Mouse (Mus musculus) CH12.LX (cell line): ENCODE results near the gene Myl4.

Experiments
- BHLHE40 ChIP-seq: IDR thresholded peaks from 2 replicates; pipeline ENCODE4 v1.6.1; 2011; ENCODE audit warnings: mild to moderate bottlenecking, low read depth, low read length, improper control_type of control experiment
- CTCF ChIP-seq, 2 experiments: IDR thresholded peaks in 1 of 2; conservative IDR thresholded peaks in 1 of 2; 2 replicates each; pipeline ENCODE4 v1.5.1; 2011 to 2012; ENCODE audit warnings: low read depth in 2 of 2, low read length in 2 of 2, improper control_type of control experiment in 1 of 2, inconsistent platforms in 1 of 2, mild to moderate bottlenecking in 1 of 2, moderate library complexity in 1 of 2
- E2F4 ChIP-seq: IDR thresholded peaks from 2 replicates; pipeline ENCODE4 v1.6.1; 2011; ENCODE audit warnings: low read depth, low read length, improper control_type of control experiment; ENCODE audit not compliant: insufficient replicate concordance
- ETS1 ChIP-seq: conservative IDR thresholded peaks from 2 replicates; pipeline ENCODE4 v1.6.1; 2012; ENCODE audit warnings: low read depth, mild to moderate bottlenecking, inconsistent platforms, low read length, improper control_type of control experiment, moderate library complexity
- MAFK ChIP-seq: IDR thresholded peaks from 2 replicates; pipeline ENCODE4 v1.6.1; 2011; ENCODE audit warnings: low read length, improper control_type of control experiment; ENCODE audit not compliant: insufficient replicate concordance
- MAZ ChIP-seq: IDR thresholded peaks from 2 replicates; pipeline ENCODE4 v1.6.1; 2012; ENCODE audit warnings: low read depth, mild to moderate bottlenecking, inconsistent platforms, low read length, improper control_type of control experiment, moderate library complexity
- MEF2A ChIP-seq: IDR thresholded peaks from 2 replicates; pipeline ENCODE4 v1.6.1; 2014; ENCODE audit warnings: low read depth, mild to moderate bottlenecking, inconsistent platforms, low read length, improper control_type of control experiment, borderline replicate concordance
- NELFE ChIP-seq: IDR thresholded peaks from 2 replicates; pipeline ENCODE4 v1.6.1; 2011; ENCODE audit warnings: low read depth, low read length, improper control_type of control experiment
- POLR2A ChIP-seq: IDR thresholded peaks from 2 replicates; pipeline ENCODE4 v1.6.1; 2011; ENCODE audit warnings: low read depth, mild to moderate bottlenecking, improper control_type of control experiment, low read length
- TBP ChIP-seq: conservative IDR thresholded peaks from 2 replicates; pipeline ENCODE4 v1.6.1; 2011; ENCODE audit warnings: low read depth, low read length, improper control_type of control experiment
- TCF12 ChIP-seq: IDR thresholded peaks from 2 replicates; pipeline ENCODE4 v1.6.1; 2014; ENCODE audit warnings: low read depth, mild to moderate bottlenecking, inconsistent platforms, low read length, improper control_type of control experiment
- USF1 ChIP-seq: IDR thresholded peaks from 2 replicates; pipeline ENCODE4 v1.6.1; 2014; ENCODE audit warnings: low read depth, mild to moderate bottlenecking, inconsistent platforms, low read length, improper control_type of control experiment

- no peak for TF ChIP-seq CTCF (conservative IDR thresholded peaks at IDR 0.05 in 1 of 2, IDR thresholded peaks at IDR 0.05 in 1 of 2; ENCODE audit: low read depth in 2 of 2, low read length in 2 of 2)
- TF ChIP-seq MAFK = no peak
- no peak for TF ChIP-seq ETS1
- TF ChIP-seq TBP = no peak
- no peak for TF ChIP-seq POLR2A
- TF ChIP-seq NELFE = no peak
- no peak for TF ChIP-seq MAZ
- TF ChIP-seq MEF2A = no peak
- no peak for TF ChIP-seq E2F4
- TF ChIP-seq TCF12 = no peak
- no peak for TF ChIP-seq BHLHE40
- no peak for TF ChIP-seq USF1
These were observed 17.9 kb downstream of the Myl4 start for GRCm38 (mm10) chr11:104568326-104568725.
